In the genomic region with DNA sequence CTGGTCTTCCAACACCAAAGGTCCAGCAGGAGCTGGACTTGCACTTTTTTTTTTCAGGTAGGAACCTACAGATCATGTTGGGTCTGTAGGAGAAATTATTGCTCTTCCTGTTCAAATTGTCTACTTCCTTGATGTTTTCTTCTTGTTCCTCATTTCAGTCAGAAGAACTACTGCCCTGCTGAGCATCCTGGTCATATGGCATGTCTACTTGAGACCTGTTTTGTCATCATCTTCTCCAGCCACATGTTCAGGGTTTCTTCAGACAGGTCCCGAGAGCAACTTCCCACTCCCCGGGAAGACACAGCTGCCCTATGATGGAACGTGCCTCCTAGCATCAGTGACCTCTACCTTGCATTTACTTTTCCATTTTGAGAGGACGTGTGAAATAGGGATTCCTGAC, we compare ENCODE assay signal across 27 mouse cellular contexts.
DNase-seq lines count a peak whose midpoint lies in the region; ATAC-seq and TF ChIP-seq lines count a peak whose summit lies in the region.
"Had no signal": no experiment of that assay in that cellular context is flagged by ENCODE, and none has a peak within 500 bp of the region (broad histone marks: within the 10 kb centered on the region; RNA-seq: fewer than 3 reads in every experiment).

No protein-coding gene starts in this region.

- no peaks in the 10 kb centered on the region for H3K4me1 ChIP-seq in liver, adult 2 months (ENCODE audit: control insufficient read depth, insufficient read depth, low read length)
- no peaks in the 10 kb centered on the region for H3K4me1 ChIP-seq in liver, postnatal 0 days (ENCODE audit: insufficient read depth)
- H3K4me1 ChIP-seq: embryonic facial prominence, embryonic 10.5 days; forebrain, embryonic 13.5 days; forebrain, embryonic 15.5 days had no signal

- no peaks in the 10 kb centered on the region for H3K79me2 ChIP-seq in liver, adult 2 months (ENCODE audit: control insufficient read depth, insufficient read depth, low read length)

- H3K27me3 ChIP-seq in liver, adult 2 months (ENCODE audit: control insufficient read depth, insufficient read depth, low read length) = peaks cover 5% of the 10 kb centered on the region; the same call in 1 of the 2 replicates
- 0 out of 2 replicates have a peak, but pooled peaks cover 3% of the 10 kb centered on the region for H3K27me3 ChIP-seq in liver, postnatal 0 days (ENCODE audit: insufficient read depth, low read length)
- H3K27me3 ChIP-seq: CH12.LX; embryonic facial prominence, embryonic 12.5 days; forebrain, embryonic 13.5 days; forebrain, embryonic 15.5 days; Patski had no signal

- H3K36me3 ChIP-seq in liver, adult 2 months (ENCODE audit: control insufficient read depth, insufficient read depth, low read length) = no peaks in the 10 kb centered on the region
- no peaks in the 10 kb centered on the region for H3K36me3 ChIP-seq in liver, postnatal 0 days (replicated peaks; ENCODE audit: insufficient read depth, low read length)
- H3K36me3 ChIP-seq: embryonic facial prominence, embryonic 10.5 days; embryonic facial prominence, embryonic 12.5 days; forebrain, embryonic 15.5 days; G1E had no signal

- intact Hi-C loops in gastrocnemius, postnatal 36 days (cut with DNase I) = no loop called here

- ATAC-seq in liver, postnatal 0 days = no peak
- ATAC-seq in common myeloid progenitor, adult 5-6 weeks (replicated peaks; ENCODE audit: low read depth, poor library complexity, severe bottlenecking) = 0 out of 2 replicates have a peak, but pooled peaks have one; percentile 50
- ATAC-seq in megakaryocyte, adult 5-6 weeks (ENCODE audit: poor library complexity, severe bottlenecking) = peak; percentile 88
- ATAC-seq in monocyte, adult 5-6 weeks (replicated peaks; ENCODE audit: insufficient number of reproducible peaks, low FRiP score, low TSS enrichment, poor library complexity, severe bottlenecking) = peak; percentile 77
- no peak for ATAC-seq in cerebellum, adult (ENCODE audit: insufficient number of reproducible peaks, low FRiP score, low TSS enrichment)
- ATAC-seq: activated CD4-positive, CD25-positive, alpha-beta regulatory T cell, adult 4 months; CD4-positive, CD25-positive, alpha-beta regulatory T cell, adult 4 months; forebrain, embryonic 13.5 days; forebrain, embryonic 15.5 days; Patski had no signal

- 63% methylated on average over 4 of the region's 4 CpGs for WGBS in liver, adult 2 months
- WGBS in liver, postnatal 0 days (ENCODE audit: insufficient replicate concordance) = 48% methylated on average over 4 of the region's 4 CpGs

- H3K4me2 ChIP-seq in liver, postnatal 0 days (ENCODE audit: low read depth, low read length) = no peak overlapping the region
- H3K4me2 ChIP-seq: embryonic facial prominence, embryonic 12.5 days; forebrain, embryonic 13.5 days; forebrain, embryonic 15.5 days had no signal

- TF ChIP-seq CTCF in liver, adult 2 months (IDR thresholded peaks at IDR 0.05; ENCODE audit: low read depth, low read length) = no peak
- TF ChIP-seq CTCF in liver, postnatal 0 days (IDR thresholded peaks at IDR 0.05; ENCODE audit: low read depth) = no peak

- TF ChIP-seq EP300 in liver, postnatal 0 days (IDR thresholded peaks at IDR 0.05; ENCODE audit: low read depth) = no peak

- H3K9me3 ChIP-seq in liver, postnatal 0 days (ENCODE audit: low read length) = no peaks in the 10 kb centered on the region
- H3K9me3 ChIP-seq: embryonic facial prominence, embryonic 10.5 days; embryonic facial prominence, embryonic 12.5 days; forebrain, embryonic 13.5 days; forebrain, embryonic 15.5 days had no signal

- no peak for TF ChIP-seq POLR2A in liver, adult 2 months (IDR thresholded peaks at IDR 0.05; ENCODE audit: extremely low read depth, insufficient read depth, low read length)

- no peak overlapping the region for H3K9ac ChIP-seq in liver, adult 2 months (ENCODE audit: low read depth, low read length)
- no peak overlapping the region for H3K9ac ChIP-seq in liver, postnatal 0 days (replicated peaks)
- H3K9ac ChIP-seq: embryonic facial prominence, embryonic 12.5 days; forebrain, embryonic 13.5 days; forebrain, embryonic 15.5 days had no signal

- no peak overlapping the region for H3K4me3 ChIP-seq in liver, adult 2 months (ENCODE audit: insufficient read depth, low read depth, low read length)
- H3K4me3 ChIP-seq in liver, postnatal 0 days (ENCODE audit: low read depth, low read length) = no peak overlapping the region
- H3K4me3 ChIP-seq: embryonic facial prominence, embryonic 10.5 days; embryonic facial prominence, embryonic 12.5 days; forebrain, embryonic 13.5 days; forebrain, embryonic 15.5 days had no signal

- no peak overlapping the region for H3K27ac ChIP-seq in liver, adult 2 months (replicated peaks; ENCODE audit: insufficient read depth, low read depth, low read length)
- no peak overlapping the region for H3K27ac ChIP-seq in liver, postnatal 0 days (ENCODE audit: low read depth)
- H3K27ac ChIP-seq: embryonic facial prominence, embryonic 10.5 days; embryonic facial prominence, embryonic 12.5 days; forebrain, embryonic 13.5 days; forebrain, embryonic 15.5 days had no signal

- DNase-seq in liver, adult 2 months (ENCODE audit: extremely low read depth, low read depth, low spot score) = peak; percentile 8
- DNase-seq in liver, postnatal 0 days = no peak
- DNase-seq in right cerebral cortex, postnatal 25 days = no peak
- no peak for DNase-seq in gastrocnemius, postnatal 36 days
- DNase-seq: adrenal gland, adult 8-10 months; adrenal gland, postnatal 14 days; adrenal gland, postnatal 36 days; B cell, adult 2 months; cerebellum, adult 11 months; cerebellum, adult 18-20 months; cerebellum, adult 8-10 months; cerebellum, adult 9-11 months; cerebellum, postnatal 14 days; cerebellum, postnatal 36 days had no signal

Comparison
In these comparisons a context has a peak if more than half of its experiments do, and no peak if none do; other contexts are left out.
1. ATAC-seq: peak in common myeloid progenitor, adult 5-6 weeks (single experiment), megakaryocyte, adult 5-6 weeks (single experiment) and monocyte, adult 5-6 weeks (single experiment); none in liver, postnatal 0 days (single experiment) and cerebellum, adult (single experiment).